Mouse (Mus musculus): ENCODE measurements around the gene Pafah1b3. TPM values are rescaled to one million over a fixed set of nuclear protein-coding genes. Genes with fewer than 3 reads are reported as not detected.
"Not testable (repeated sequence)": the region's sequence is repeated elsewhere in the genome, so short reads cannot be mapped to it uniquely, and the experiment has no call there.

Gene Pafah1b3
- polyA plus RNA-seq, 1 experiment, result 74.1 TPM

- DNase-seq (ENCODE audit: low read depth), result no peak
These were observed 28.8 kb downstream of the Pafah1b3 start for GRCm38 (mm10) chr7:25269029-25269428.

GRCm38 (mm10) chr7:25268588-25268987, 29.2 kb downstream of the Pafah1b3 start:
- DNase-seq (ENCODE audit: low read depth), result no peak

GRCm38 (mm10) chr7:25267751-25268463, 29.9 kb downstream of the Pafah1b3 start:
- DNase-seq (ENCODE audit: low read depth), result peak; percentile 100

GRCm38 (mm10) chr7:25267301-25267750, 30.5 kb downstream of the Pafah1b3 start, which contains the start of gene Cic:
Cic (plus strand) TSS chr7:25267704.
- peak; percentile 94 for DNase-seq (ENCODE audit: low read depth)

GRCm38 (mm10) chr7:25266180-25266962, 31.4 kb downstream of the Pafah1b3 start:
- no peak for DNase-seq (ENCODE audit: low read depth)

- not testable (repeated sequence) for DNase-seq (ENCODE audit: low read depth)
These were observed 32.0 kb downstream of the Pafah1b3 start for GRCm38 (mm10) chr7:25265743-25266142.

- DNase-seq (ENCODE audit: low read depth), result no peak
These were observed 33.6 kb downstream of the Pafah1b3 start for GRCm38 (mm10) chr7:25263968-25264870.

- DNase-seq (ENCODE audit: low read depth), result no peak
These were observed 35.9 kb downstream of the Pafah1b3 start for GRCm38 (mm10) chr7:25261896-25262295.

GRCm38 (mm10) chr7:25251822-25252221, 46.0 kb downstream of the Pafah1b3 start:
- no peak for DNase-seq (ENCODE audit: low read depth)

- no peak for DNase-seq (ENCODE audit: low read depth)
These were observed 46.6 kb downstream of the Pafah1b3 start for GRCm38 (mm10) chr7:25251071-25251791.

- DNase-seq (ENCODE audit: low read depth), result no peak
These were observed 47.4 kb downstream of the Pafah1b3 start, which contains the start of gene Erf for GRCm38 (mm10) chr7:25250141-25250972. Erf (minus strand) TSS chr7:25250761.

GRCm38 (mm10) chr7:25249314-25250140, 48.3 kb downstream of the Pafah1b3 start:
- no peak for DNase-seq (ENCODE audit: low read depth)

GRCm38 (mm10) chr7:25248846-25249313, 48.9 kb downstream of the Pafah1b3 start:
- no peak for DNase-seq (ENCODE audit: low read depth)

- DNase-seq (ENCODE audit: low read depth), result no peak
These were observed 49.7 kb downstream of the Pafah1b3 start for GRCm38 (mm10) chr7:25248018-25248647.

- no peak for DNase-seq (ENCODE audit: low read depth)
These were observed 50.3 kb downstream of the Pafah1b3 start for GRCm38 (mm10) chr7:25247498-25247897.

GRCm38 (mm10) chr7:25246759-25247137, 51.0 kb downstream of the Pafah1b3 start:
- DNase-seq (ENCODE audit: low read depth), result no peak

- DNase-seq (ENCODE audit: low read depth), result no peak
These were observed 51.6 kb downstream of the Pafah1b3 start for GRCm38 (mm10) chr7:25246079-25246758.

Measured in gonadal fat pad, adult 2 months (tissue).